Mouse (Mus musculus): Measurements from ENCODE around the gene Pou2f3. TPM values are rescaled to one million over a fixed set of nuclear protein-coding genes. Genes with fewer than 3 reads are reported as not detected.

Gene Pou2f3
- polyA plus RNA-seq, 1 experiment from 2014 or later, result 0.11 TPM

DNA sequence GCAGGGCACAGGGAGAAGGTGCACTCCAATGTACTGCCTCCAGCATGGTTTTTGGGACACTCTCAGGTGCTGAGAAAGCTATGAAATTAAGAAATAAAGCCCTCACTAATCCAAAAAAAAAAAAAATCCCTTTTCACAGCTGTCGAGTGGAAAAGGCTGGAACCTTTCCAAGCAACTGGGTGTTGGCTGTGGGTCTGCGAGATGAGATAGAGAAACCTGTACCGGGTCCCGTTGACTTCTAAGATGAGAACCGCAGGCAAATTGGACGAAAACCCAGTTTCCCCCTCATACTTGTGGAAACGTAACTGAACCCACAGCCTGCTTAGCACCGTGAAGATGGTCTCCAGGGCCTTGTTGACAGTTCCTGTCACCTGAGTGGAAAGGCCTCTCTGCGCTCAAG, 59.2 kb downstream of the Pou2f3 start:
- H3K4me1 ChIP-seq (ENCODE audit: control insufficient read depth, insufficient read depth, low read depth, low read length), result no peaks in the 10 kb centered on the region
- no peak overlapping the region for H3K4me3 ChIP-seq (ENCODE audit: low read length)
- no peaks in the 10 kb centered on the region for H3K36me3 ChIP-seq (ENCODE audit: control insufficient read depth, insufficient read depth, low read length)
- H3K4me2 ChIP-seq (ENCODE audit: low read length), result no peak overlapping the region
- no peak for ATAC-seq
- no peak overlapping the region for H3K9ac ChIP-seq (ENCODE audit: low read depth, low read length)
- H3K9me3 ChIP-seq (ENCODE audit: control insufficient read depth, low read length), result no peaks in the 10 kb centered on the region
- no peak overlapping the region for H3K27ac ChIP-seq (ENCODE audit: low read depth, low read length)
- no peaks in the 10 kb centered on the region for H3K27me3 ChIP-seq (replicated peaks; ENCODE audit: control insufficient read depth, insufficient read depth, low read length)
- WGBS, result 76% methylated on average over 9 of the region's 9 CpGs

DNA sequence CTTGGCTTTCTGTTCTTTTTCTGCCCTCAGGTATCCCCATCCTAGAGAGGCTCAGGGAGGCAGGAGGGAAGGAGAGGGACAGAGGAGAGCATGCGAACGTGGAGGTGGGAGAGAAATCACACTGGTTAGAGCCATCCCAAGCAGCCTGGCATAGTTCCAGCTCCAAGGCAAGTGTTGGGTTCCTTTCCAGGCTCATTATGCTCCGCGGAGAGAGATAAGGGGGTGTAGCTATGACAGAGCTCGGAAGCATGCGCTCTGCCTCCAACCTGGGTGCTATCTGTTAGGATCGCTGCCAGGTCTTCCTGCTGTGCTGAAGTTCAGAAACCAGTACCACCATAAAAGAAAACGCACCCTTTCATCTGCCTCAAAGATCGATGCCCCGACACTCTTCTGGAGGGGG, 60.1 kb downstream of the Pou2f3 start:
- Histone ChIP-seq H3K9me3 (ENCODE audit: control insufficient read depth, low read length) (no peaks in the 10 kb centered on the region), H3K36me3 (ENCODE audit: control insufficient read depth, insufficient read depth, low read length) (no peaks in the 10 kb centered on the region), H3K4me2 (ENCODE audit: low read length) (no peak overlapping the region), H3K27ac (ENCODE audit: low read depth, low read length) (no peak overlapping the region), H3K9ac (ENCODE audit: low read depth, low read length) (no peak overlapping the region), H3K27me3 (replicated peaks; ENCODE audit: control insufficient read depth, insufficient read depth, low read length) (no peaks in the 10 kb centered on the region), H3K4me3 (ENCODE audit: low read length) (no peak overlapping the region), H3K4me1 (ENCODE audit: control insufficient read depth, insufficient read depth, low read depth, low read length) (no peaks in the 10 kb centered on the region)
- 56% methylated on average over 10 of the region's 10 CpGs for WGBS
- ATAC-seq, result no peak

DNA sequence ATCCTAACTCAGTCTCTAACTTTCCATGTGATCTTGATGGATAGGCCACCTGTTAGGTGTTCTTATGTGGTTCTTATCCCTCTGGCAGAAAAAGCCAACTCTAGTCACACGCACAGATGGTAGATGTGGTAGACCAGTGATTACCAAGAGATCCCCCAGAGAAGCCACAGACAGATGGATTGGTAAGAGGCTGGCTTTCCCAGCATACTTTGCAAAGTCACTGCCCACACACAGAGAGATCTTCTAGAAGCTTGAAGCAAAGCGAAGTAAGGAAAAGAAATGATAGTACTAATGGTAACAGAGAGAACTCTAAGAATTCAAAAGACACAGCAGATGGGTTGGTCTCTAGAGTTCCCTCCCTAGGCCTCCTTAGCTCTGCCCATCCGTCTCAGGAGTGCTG, 60.7 kb downstream of the Pou2f3 start:
- Histone ChIP-seq H3K36me3 (ENCODE audit: control insufficient read depth, insufficient read depth, low read length) (no peaks in the 10 kb centered on the region), H3K9me3 (ENCODE audit: control insufficient read depth, low read length) (no peaks in the 10 kb centered on the region), H3K27me3 (replicated peaks; ENCODE audit: control insufficient read depth, insufficient read depth, low read length) (no peaks in the 10 kb centered on the region), H3K4me2 (ENCODE audit: low read length) (no peak overlapping the region), H3K9ac (ENCODE audit: low read depth, low read length) (no peak overlapping the region), H3K27ac (ENCODE audit: low read depth, low read length) (no peak overlapping the region), H3K4me1 (ENCODE audit: control insufficient read depth, insufficient read depth, low read depth, low read length) (no peaks in the 10 kb centered on the region), H3K4me3 (ENCODE audit: low read length) (no peak overlapping the region)
- 91% methylated on average over 3 of the region's 3 CpGs for WGBS
- ATAC-seq, result no peak

DNA sequence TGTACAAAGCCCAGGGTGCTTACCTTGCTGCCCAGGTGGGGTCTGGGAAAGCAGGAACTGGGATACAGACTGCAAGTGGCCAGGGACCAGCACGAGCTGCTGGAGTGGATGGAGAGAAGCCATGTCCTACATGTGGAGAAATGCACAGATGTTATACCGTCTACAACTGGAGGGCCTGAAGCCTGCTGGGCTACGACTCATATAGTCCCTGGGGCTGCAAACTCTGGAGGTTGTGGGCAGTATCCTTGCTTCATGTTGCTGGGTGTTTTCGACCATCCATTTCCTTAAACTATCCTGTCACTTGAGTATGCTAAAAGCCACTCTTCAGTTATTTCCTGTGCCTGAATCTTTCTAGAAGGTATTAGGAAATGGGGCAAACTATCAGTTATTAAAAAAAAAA, 65.0 kb downstream of the Pou2f3 start:
- H3K4me1 ChIP-seq (ENCODE audit: control insufficient read depth, insufficient read depth, low read depth, low read length), result no peaks in the 10 kb centered on the region
- no peaks in the 10 kb centered on the region for H3K27me3 ChIP-seq (replicated peaks; ENCODE audit: control insufficient read depth, insufficient read depth, low read length)
- no peak overlapping the region for H3K4me2 ChIP-seq (ENCODE audit: low read length)
- H3K4me3 ChIP-seq (ENCODE audit: low read length), result no peak overlapping the region
- no peak overlapping the region for H3K27ac ChIP-seq (ENCODE audit: low read depth, low read length)
- no peak for ATAC-seq
- H3K9ac ChIP-seq (ENCODE audit: low read depth, low read length), result no peak overlapping the region
- 86% methylated on average over 4 of the region's 4 CpGs for WGBS
- H3K36me3 ChIP-seq (ENCODE audit: control insufficient read depth, insufficient read depth, low read length), result no peaks in the 10 kb centered on the region
- no peaks in the 10 kb centered on the region for H3K9me3 ChIP-seq (ENCODE audit: control insufficient read depth, low read length)

DNA sequence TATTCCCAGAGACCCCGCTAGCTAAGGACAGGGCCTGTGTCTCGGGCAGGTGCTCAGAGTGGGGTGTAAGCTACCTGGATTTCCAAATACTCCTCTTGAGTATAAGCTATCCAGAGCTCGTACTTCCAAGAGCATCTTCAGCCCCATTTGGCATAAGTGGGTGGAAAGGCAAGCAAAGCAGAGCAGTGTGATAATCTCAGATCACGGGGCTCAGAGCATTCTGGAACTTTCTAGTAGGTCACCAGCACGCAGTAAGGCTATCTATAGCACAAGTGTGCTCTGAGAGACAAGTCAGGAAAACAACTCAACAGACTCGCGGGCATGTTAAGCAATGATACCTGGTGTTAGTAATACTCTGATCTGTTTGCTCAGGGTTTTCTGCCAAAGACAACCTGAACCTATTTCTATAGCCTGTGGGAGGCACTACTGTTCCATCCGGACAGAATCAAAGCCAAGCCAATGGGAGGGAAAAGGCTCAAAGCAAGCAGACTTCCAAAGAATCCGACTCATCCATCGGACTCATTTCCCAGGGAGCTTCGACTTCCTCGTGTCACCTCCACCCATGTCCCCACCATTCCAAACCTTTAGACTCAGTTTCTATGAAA, 65.9 kb downstream of the Pou2f3 start:
- Histone ChIP-seq H3K36me3 (ENCODE audit: control insufficient read depth, insufficient read depth, low read length) (no peaks in the 10 kb centered on the region), H3K27ac (ENCODE audit: low read depth, low read length) (no peak overlapping the region), H3K9ac (ENCODE audit: low read depth, low read length) (no peak overlapping the region), H3K4me1 (ENCODE audit: control insufficient read depth, insufficient read depth, low read depth, low read length) (no peaks in the 10 kb centered on the region), H3K27me3 (replicated peaks; ENCODE audit: control insufficient read depth, insufficient read depth, low read length) (no peaks in the 10 kb centered on the region), H3K9me3 (ENCODE audit: control insufficient read depth, low read length) (no peaks in the 10 kb centered on the region), H3K4me2 (ENCODE audit: low read length) (no peak overlapping the region), H3K4me3 (ENCODE audit: low read length) (no peak overlapping the region)
- ATAC-seq, result no peak
- WGBS, result 75% methylated on average over 12 of the region's 12 CpGs

DNA sequence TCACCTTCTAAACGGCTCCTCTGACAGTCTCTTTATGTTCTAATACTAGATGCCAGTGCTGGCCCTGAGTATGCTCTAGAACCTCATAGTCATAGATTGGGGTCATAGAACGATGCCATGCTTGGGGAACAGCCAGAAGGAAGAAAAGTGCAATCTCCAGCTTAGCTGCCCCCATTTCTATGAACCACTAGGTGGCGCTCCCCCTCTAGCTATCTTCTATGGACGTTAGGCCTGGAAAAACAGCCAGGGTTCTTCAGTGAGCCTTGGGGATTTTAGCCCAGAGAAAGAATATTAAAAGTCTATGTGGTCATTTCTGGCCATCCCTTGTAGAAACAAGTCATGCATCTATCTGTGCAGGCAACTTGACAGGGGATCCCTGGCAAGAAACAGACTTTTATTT, 68.3 kb downstream of the Pou2f3 start:
- H3K4me1 ChIP-seq (ENCODE audit: control insufficient read depth, insufficient read depth, low read depth, low read length), result no peaks in the 10 kb centered on the region
- no peak overlapping the region for H3K4me3 ChIP-seq (ENCODE audit: low read length)
- WGBS, result 9% methylated on average over 4 of the region's 4 CpGs
- H3K4me2 ChIP-seq (ENCODE audit: low read length), result no peak overlapping the region
- no peak for ATAC-seq
- H3K9me3 ChIP-seq (ENCODE audit: control insufficient read depth, low read length), result no peaks in the 10 kb centered on the region
- no peaks in the 10 kb centered on the region for H3K36me3 ChIP-seq (ENCODE audit: control insufficient read depth, insufficient read depth, low read length)
- no peak overlapping the region for H3K9ac ChIP-seq (ENCODE audit: low read depth, low read length)
- H3K27ac ChIP-seq (ENCODE audit: low read depth, low read length), result no peak overlapping the region
- H3K27me3 ChIP-seq (replicated peaks; ENCODE audit: control insufficient read depth, insufficient read depth, low read length), result no peaks in the 10 kb centered on the region

DNA sequence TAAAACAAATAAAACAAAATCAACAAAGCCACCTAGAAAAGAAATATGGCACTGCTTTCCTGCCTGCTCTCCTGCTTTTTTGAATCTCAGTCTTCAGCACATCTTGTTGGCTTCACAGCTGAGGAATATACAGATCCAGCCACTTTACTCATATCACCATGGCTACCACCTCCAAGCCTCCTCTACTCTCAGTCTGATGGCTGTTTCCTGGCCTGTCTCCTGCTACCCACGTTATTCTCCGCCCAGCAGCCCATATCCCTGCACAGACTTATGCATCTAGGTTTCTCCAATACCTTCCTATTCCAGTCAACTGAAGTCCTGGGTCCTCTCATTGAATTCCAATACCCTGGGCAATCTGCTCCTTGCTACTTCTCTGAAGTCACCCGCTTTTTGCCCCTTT, 76.6 kb downstream of the Pou2f3 start:
- 78% methylated on average over 3 of the region's 3 CpGs for whole genome bisulfite sequencing

DNA sequence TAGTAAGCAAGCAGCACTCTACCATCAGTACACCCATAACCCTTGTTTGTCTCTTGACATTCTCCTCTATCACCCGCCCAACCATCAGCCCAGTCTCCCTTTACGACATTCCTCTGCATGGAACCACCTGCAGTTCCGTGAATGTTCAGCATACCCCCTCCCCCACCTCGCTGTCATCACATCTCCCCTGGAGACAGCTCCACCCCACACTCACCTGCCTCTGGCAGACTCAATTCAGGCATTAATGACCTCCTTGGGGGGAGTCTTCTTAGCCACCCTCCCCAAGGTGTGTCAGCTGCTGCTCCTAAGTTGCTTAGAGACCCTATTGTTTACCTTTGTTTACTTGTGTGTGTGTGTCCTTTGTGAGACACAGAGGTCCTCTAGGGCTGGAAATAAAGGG, 77.8 kb downstream of the Pou2f3 start:
- Histone ChIP-seq H3K36me3 (ENCODE audit: control insufficient read depth, insufficient read depth, low read length) (no peaks in the 10 kb centered on the region), H3K27me3 (replicated peaks; ENCODE audit: control insufficient read depth, insufficient read depth, low read length) (no peaks in the 10 kb centered on the region), H3K4me1 (ENCODE audit: control insufficient read depth, insufficient read depth, low read depth, low read length) (no peaks in the 10 kb centered on the region), H3K4me3 (ENCODE audit: low read length) (no peak overlapping the region), H3K9me3 (ENCODE audit: control insufficient read depth, low read length) (no peaks in the 10 kb centered on the region), H3K4me2 (ENCODE audit: low read length) (no peak overlapping the region), H3K27ac (ENCODE audit: low read depth, low read length) (no peak overlapping the region), H3K9ac (ENCODE audit: low read depth, low read length) (no peak overlapping the region)
- WGBS, result 28% methylated on average over 4 of the region's 4 CpGs
- ATAC-seq, result no peak

More for the DNA sequence above, 76.6 kb downstream of the Pou2f3 start:
- Histone ChIP-seq H3K4me1 (ENCODE audit: control insufficient read depth, insufficient read depth, low read depth, low read length) (no peaks in the 10 kb centered on the region), H3K36me3 (ENCODE audit: control insufficient read depth, insufficient read depth, low read length) (no peaks in the 10 kb centered on the region), H3K9ac (ENCODE audit: low read depth, low read length) (no peak overlapping the region), H3K27ac (ENCODE audit: low read depth, low read length) (no peak overlapping the region), H3K4me2 (ENCODE audit: low read length) (no peak overlapping the region), H3K4me3 (ENCODE audit: low read length) (no peak overlapping the region), H3K27me3 (replicated peaks; ENCODE audit: control insufficient read depth, insufficient read depth, low read length) (no peaks in the 10 kb centered on the region), H3K9me3 (ENCODE audit: control insufficient read depth, low read length) (no peaks in the 10 kb centered on the region)
- ATAC-seq, result no peak

DNA sequence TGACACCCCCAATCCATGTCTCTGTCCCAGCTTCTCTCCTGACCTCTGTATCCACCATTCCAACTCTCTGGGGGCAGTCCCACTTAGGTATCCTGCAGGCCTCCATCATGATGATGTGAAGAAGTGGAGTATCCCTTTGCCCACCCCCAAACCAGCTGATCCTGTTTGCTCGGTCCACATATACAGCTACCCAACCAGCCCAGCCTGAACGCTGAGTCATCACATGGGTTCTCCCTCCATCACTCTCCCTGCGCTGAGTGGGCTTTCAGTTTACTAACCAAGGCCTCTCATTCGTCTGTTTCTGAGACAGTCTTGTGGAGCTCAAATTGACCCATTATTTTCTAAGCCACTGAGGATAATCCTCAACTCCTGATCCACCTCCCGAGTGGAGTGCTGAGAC, 78.2 kb downstream of the Pou2f3 start:
- WGBS, result 87% methylated on average over 5 of the region's 5 CpGs
- H3K4me1 ChIP-seq (ENCODE audit: control insufficient read depth, insufficient read depth, low read depth, low read length), result no peaks in the 10 kb centered on the region
- H3K9me3 ChIP-seq (ENCODE audit: control insufficient read depth, low read length), result no peaks in the 10 kb centered on the region
- no peak overlapping the region for H3K4me3 ChIP-seq (ENCODE audit: low read length)
- no peak overlapping the region for H3K27ac ChIP-seq (ENCODE audit: low read depth, low read length)
- no peaks in the 10 kb centered on the region for H3K36me3 ChIP-seq (ENCODE audit: control insufficient read depth, insufficient read depth, low read length)
- no peak overlapping the region for H3K4me2 ChIP-seq (ENCODE audit: low read length)
- no peak for ATAC-seq
- no peak overlapping the region for H3K9ac ChIP-seq (ENCODE audit: low read depth, low read length)
- H3K27me3 ChIP-seq (replicated peaks; ENCODE audit: control insufficient read depth, insufficient read depth, low read length), result no peaks in the 10 kb centered on the region

DNA sequence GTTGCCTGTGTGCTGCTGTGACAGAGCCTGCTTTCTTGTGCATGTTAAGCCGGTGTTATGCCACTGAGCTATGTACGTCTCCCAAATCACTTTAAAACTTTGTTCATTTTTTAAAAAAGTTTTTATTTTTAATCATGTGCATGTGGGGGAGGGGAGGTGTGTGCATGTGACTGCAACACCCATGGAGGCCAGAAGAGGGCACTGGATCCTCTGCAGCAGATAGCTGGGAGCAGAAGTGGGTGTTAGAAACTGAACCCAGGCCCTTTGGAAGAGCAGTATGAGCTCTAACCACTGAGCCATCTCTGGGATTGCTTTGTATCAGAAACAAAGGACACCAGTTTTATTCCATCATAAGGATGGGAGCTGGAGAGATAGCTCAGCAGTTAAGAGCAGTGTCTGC, 79.5 kb downstream of the Pou2f3 start:
- no peak for ATAC-seq
- no peaks in the 10 kb centered on the region for H3K9me3 ChIP-seq (ENCODE audit: control insufficient read depth, low read length)

More for the DNA sequence above, 79.5 kb downstream of the Pou2f3 start:
- WGBS, result 94% methylated on average over 2 of the region's 2 CpGs
- Histone ChIP-seq H3K27ac (ENCODE audit: low read depth, low read length) (no peak overlapping the region), H3K36me3 (ENCODE audit: control insufficient read depth, insufficient read depth, low read length) (no peaks in the 10 kb centered on the region), H3K27me3 (replicated peaks; ENCODE audit: control insufficient read depth, insufficient read depth, low read length) (no peaks in the 10 kb centered on the region), H3K4me1 (ENCODE audit: control insufficient read depth, insufficient read depth, low read depth, low read length) (no peaks in the 10 kb centered on the region), H3K9ac (ENCODE audit: low read depth, low read length) (no peak overlapping the region), H3K4me2 (ENCODE audit: low read length) (no peak overlapping the region), H3K4me3 (ENCODE audit: low read length) (no peak overlapping the region)

Data from hindbrain, embryonic 16.5 days (tissue).